Mouse (Mus musculus): ENCODE measurements at regions not wholly inside any gene's neighbourhood (a gene's known extent, or its start where the extent isn't known, plus 50 kb on each side); places are given as distances from the start of the nearest gene placed in this dataset. TPM values are rescaled to one million over a fixed set of nuclear protein-coding genes. Genes with fewer than 3 reads are reported as not detected.

- Histone ChIP-seq H3K27ac (ENCODE audit: low read depth, low read length) (no peak overlapping the region), H3K4me3 (ENCODE audit: low read length) (no peak overlapping the region), H3K9me3 (ENCODE audit: control insufficient read depth, low read length) (no peaks in the 10 kb centered on the region), H3K36me3 (ENCODE audit: control insufficient read depth, insufficient read depth, low read length) (no peaks in the 10 kb centered on the region), H3K9ac (ENCODE audit: low read depth, low read length) (no peak overlapping the region), H3K27me3 (replicated peaks; ENCODE audit: control insufficient read depth, insufficient read depth, low read length) (no peaks in the 10 kb centered on the region), H3K4me2 (ENCODE audit: low read length) (no peak overlapping the region), H3K4me1 (ENCODE audit: control insufficient read depth, insufficient read depth, low read depth, low read length) (no peaks in the 10 kb centered on the region)
- WGBS, result 59% methylated on average over 6 of the region's 6 CpGs
- ATAC-seq, result no peak
Measured at GRCm38 (mm10) chr2:84266883-84267554, 158.2 kb downstream of the Calcrl start.

DNA sequence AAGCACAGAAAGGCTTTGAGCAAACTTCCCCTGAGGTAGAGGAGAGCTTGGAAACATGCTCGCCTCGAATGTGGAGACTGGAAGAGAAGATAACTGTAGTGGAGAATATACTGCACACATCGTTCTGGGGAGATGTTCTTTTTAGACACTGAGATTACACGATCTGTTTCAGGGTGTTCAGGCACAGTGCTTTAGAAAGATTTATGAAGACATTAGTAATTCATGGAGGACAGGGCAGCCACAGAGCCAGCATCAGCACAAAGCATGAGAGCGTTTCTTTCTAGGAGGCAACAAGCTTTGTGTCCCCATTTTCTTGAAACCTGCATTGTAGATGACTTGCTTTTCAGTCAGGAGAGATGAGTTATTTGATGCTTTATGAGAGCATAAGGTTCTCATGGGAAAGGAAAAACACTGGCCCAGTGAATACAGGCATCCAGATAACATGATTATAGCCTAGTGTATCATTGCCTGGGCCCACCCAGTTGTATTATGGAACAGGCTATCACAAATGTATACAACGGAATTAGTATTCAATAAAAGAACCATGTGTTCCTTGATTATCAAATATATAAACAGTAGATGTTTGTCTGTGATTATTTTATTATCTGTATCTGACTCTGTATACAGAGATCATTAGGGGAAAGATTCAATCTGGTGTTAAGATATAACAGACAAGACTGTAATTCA, 151.0 kb downstream of the Calcrl start:
- Histone ChIP-seq H3K4me3 (ENCODE audit: low read length) (no peak overlapping the region), H3K4me2 (ENCODE audit: low read length) (no peak overlapping the region), H3K4me1 (ENCODE audit: control insufficient read depth, insufficient read depth, low read depth, low read length) (no peaks in the 10 kb centered on the region), H3K27me3 (replicated peaks; ENCODE audit: control insufficient read depth, insufficient read depth, low read length) (no peaks in the 10 kb centered on the region), H3K36me3 (ENCODE audit: control insufficient read depth, insufficient read depth, low read length) (no peaks in the 10 kb centered on the region), H3K9me3 (ENCODE audit: control insufficient read depth, low read length) (no peaks in the 10 kb centered on the region), H3K27ac (ENCODE audit: low read depth, low read length) (no peak overlapping the region), H3K9ac (ENCODE audit: low read depth, low read length) (no peak overlapping the region)
- no peak for ATAC-seq
- WGBS, result 77% methylated on average over 6 of the region's 6 CpGs

- Histone ChIP-seq H3K4me2 (ENCODE audit: low read length) (no peak overlapping the region), H3K4me1 (ENCODE audit: control insufficient read depth, insufficient read depth, low read depth, low read length) (no peaks in the 10 kb centered on the region), H3K9me3 (ENCODE audit: control insufficient read depth, low read length) (no peaks in the 10 kb centered on the region), H3K27me3 (replicated peaks; ENCODE audit: control insufficient read depth, insufficient read depth, low read length) (no peaks in the 10 kb centered on the region), H3K27ac (ENCODE audit: low read depth, low read length) (no peak overlapping the region), H3K9ac (ENCODE audit: low read depth, low read length) (no peak overlapping the region), H3K36me3 (ENCODE audit: control insufficient read depth, insufficient read depth, low read length) (no peaks in the 10 kb centered on the region), H3K4me3 (ENCODE audit: low read length) (no peak overlapping the region)
- no peak for ATAC-seq
- 90% methylated on average over 1 of the region's 1 CpGs for WGBS
Measured at GRCm38 (mm10) chr2:84277181-84277580, 148.0 kb downstream of the Calcrl start.

Small RNA genes lying in the stretch of these regions (microRNA-seq; reads per million reads assigned to microRNA genes)
- gene Gm25972, result not detected

All from hindbrain, embryonic 16.5 days (tissue).